Mouse (Mus musculus): ENCODE data around the gene F2rl1. TPM values are rescaled to one million over a fixed set of nuclear protein-coding genes. Genes with fewer than 3 reads are reported as not detected.

The F2rl1 gene
- polyA plus RNA-seq, 1 experiment: 27.2 TPM

- H3K4me1 ChIP-seq (ENCODE audit: control insufficient read depth, insufficient read depth, low read length): no peaks in the 10 kb centered on the region
- no peak overlapping the region for H3K27ac ChIP-seq (ENCODE audit: insufficient read depth, low read depth, low read length)
- no peaks in the 10 kb centered on the region for H3K27me3 ChIP-seq (replicated peaks; ENCODE audit: control insufficient read depth, insufficient read depth, low read length)
- no peak overlapping the region for H3K4me3 ChIP-seq (ENCODE audit: insufficient read depth, low read depth, low read length)
- no peaks in the 10 kb centered on the region for H3K36me3 ChIP-seq (ENCODE audit: control insufficient read depth, insufficient read depth, low read length)
- no peak for DNase-seq
- WGBS: 74% methylated on average over 2 of the region's 2 CpGs
- TF ChIP-seq CTCF (conservative IDR thresholded peaks at IDR 0.05; ENCODE audit: insufficient read depth, insufficient read length, low read depth, low read length): 0 out of 2 replicates have a peak, but pooled peaks have one; percentile 24
- TF ChIP-seq POLR2A (IDR thresholded peaks at IDR 0.05; ENCODE audit: low read depth, low read length): no peak
Observed at GRCm38 (mm10) chr13:95470970-95471369, 54.1 kb downstream of the F2rl1 start.

Other genes with a start within 250 kb of the F2rl1 start
- gene Zbed3, start 201.6 kb downstream of the F2rl1 start, polyA plus RNA-seq (2012; rRNA removed): 44.7 and 46.1 TPM in 2 replicates
- 14.6 and 15.4 TPM in 2 replicates for gene Aggf1, start 149.9 kb downstream of the F2rl1 start, polyA plus RNA-seq (2012; rRNA removed)
- gene Crhbp, start 80.3 kb downstream of the F2rl1 start, polyA plus RNA-seq (2012; rRNA removed): 0.05 TPM in 1 of 2 replicates, not detected in the other
- gene S100z, start 46.5 kb downstream of the F2rl1 start, polyA plus RNA-seq (2012; rRNA removed): 0.80 TPM in 1 of 2 replicates, not detected in the other
- gene F2r, start 93.3 kb upstream of the F2rl1 start, polyA plus RNA-seq (2012; rRNA removed): 39.9 and 42.2 TPM in 2 replicates
- gene F2rl2, start 171.6 kb upstream of the F2rl1 start, polyA plus RNA-seq (2012; rRNA removed): 0.20 and 0.28 TPM in 2 replicates

All from kidney, adult 2 months (tissue).